Mouse (Mus musculus) liver, adult 2 months (tissue): ENCODE measurements around the gene Ccdc175. TPM values are rescaled to one million over a fixed set of nuclear protein-coding genes. Genes with fewer than 3 reads are reported as not detected.

Experiments used
- DNase-seq: peaks from one replicate; pipeline ENCODE4 v3.0.0-alpha.2; 2011; ENCODE audit warnings: low read depth, low spot score; ENCODE audit errors: extremely low read depth
- H3K27ac ChIP-seq: fragments of 200-500 bp; replicated peaks from 2 replicates; pipeline ENCODE4 v1.5.1; 2012; ENCODE audit warnings: low read depth, mild to moderate bottlenecking, control low read depth, inconsistent platforms, low read length; ENCODE audit not compliant: insufficient read depth
- H3K27me3 ChIP-seq: fragments of 200-500 bp; 2 replicates; pipeline ENCODE4 v1.6.1; 2012; ENCODE audit warnings: mild to moderate bottlenecking, moderate library complexity, low read length, inconsistent platforms; ENCODE audit not compliant: control insufficient read depth, insufficient read depth
- H3K36me3 ChIP-seq: fragments of 200-500 bp; 2 replicates; pipeline ENCODE4 v1.6.1; 2012; ENCODE audit warnings: low read length, inconsistent platforms; ENCODE audit not compliant: control insufficient read depth, insufficient read depth
- H3K4me1 ChIP-seq: fragments of 200-500 bp; 2 replicates; pipeline ENCODE4 v1.6.1; 2011; ENCODE audit warnings: low read length; ENCODE audit not compliant: control insufficient read depth, insufficient read depth
- H3K4me3 ChIP-seq: fragments of 200-500 bp; 2 replicates; pipeline ENCODE4 v1.5.1; 2011; ENCODE audit warnings: low read depth, mild to moderate bottlenecking, control low read depth, low read length, moderate library complexity; ENCODE audit not compliant: insufficient read depth
- H3K79me2 ChIP-seq: fragments of 200-500 bp; 2 replicates; pipeline ENCODE4 v1.6.1; 2012; ENCODE audit warnings: inconsistent platforms, mild to moderate bottlenecking, low read length, moderate library complexity; ENCODE audit not compliant: control insufficient read depth, insufficient read depth
- H3K9ac ChIP-seq: fragments of 200-500 bp; 2 replicates; pipeline ENCODE4 v1.6.1; 2012; ENCODE audit warnings: low read depth, mild to moderate bottlenecking, control low read depth, inconsistent platforms, low read length
- CTCF ChIP-seq: fragments of 200-500 bp; IDR thresholded peaks from 2 replicates; pipeline ENCODE4 v1.5.1; 2011; ENCODE audit warnings: low read depth, low read length, control low read depth
- POLR2A ChIP-seq: fragments of 200-500 bp; IDR thresholded peaks from 2 replicates; pipeline ENCODE4 v1.6.1; 2011; ENCODE audit warnings: low read length, control low read depth; ENCODE audit not compliant: insufficient read depth; ENCODE audit errors: extremely low read depth
- WGBS: fragments of 180-500 bp; shearing (Covaris S2); methylation state at CpG from one replicate; pipeline ENCODE4 v1.1.7; 2018; 5-methylcytosine and 5-hydroxymethylcytosine counted together
- polyA plus RNA-seq: library from polyadenylated mRNA; depleted of rRNA; stranded (reverse); fragments of >200 nt; gene quantifications from 2 replicates; pipeline ENCODE4 v1.2.3, GENCODE M21; 2012
- total RNA-seq: library from RNA; depleted of rRNA; stranded (reverse); fragments of >200 nt; gene quantifications from 2 replicates; pipeline ENCODE4 v1.2.3, GENCODE M21; 2014

Gene Ccdc175
- total and polyA plus RNA-seq, 2 experiments = not detected

- H3K4me1 ChIP-seq = peaks cover 6% of the 10 kb centered on the region; the same call in 1 of the 2 replicates
- no peak for DNase-seq
- peaks cover 27% of the 10 kb centered on the region for H3K36me3 ChIP-seq
- no peak overlapping the region for H3K4me3 ChIP-seq
- no peaks in the 10 kb centered on the region for H3K27me3 ChIP-seq
- 92% methylated on average over 4 of the region's 4 CpGs for WGBS
- TF ChIP-seq POLR2A (no peak), CTCF (no peak)
- no peak overlapping the region for H3K27ac ChIP-seq
- H3K79me2 ChIP-seq = no peaks in the 10 kb centered on the region; the same call in 1 of the 2 replicates
- no peak overlapping the region for H3K9ac ChIP-seq
These were observed 95.0 kb downstream of the Ccdc175 start for GRCm38 (mm10) chr12:72089802-72090201.

GRCm38 (mm10) chr12:72086166-72086825 is 98.5 kb downstream of the Ccdc175 start:
- WGBS = 2% methylated on average over 18 of the region's 18 CpGs
- peak overlapping the region; percentile 88 for H3K27ac ChIP-seq

GRCm38 (mm10) chr12:72085329-72086165 is 99.3 kb downstream of the Ccdc175 start, which contains the start of the genes L3hypdh and Jkamp:
Gene L3hypdh (minus strand): TSS chr12:72085439.
Gene Jkamp (plus strand): TSS chr12:72085589.
- peak; percentile 98 for DNase-seq
- under 1% methylated on average over 59 of the region's 60 CpGs for WGBS
- H3K4me1 ChIP-seq = peaks cover 8% of the 10 kb centered on the region; the same call in 1 of the 2 replicates
- H3K36me3 ChIP-seq = peaks cover 3% of the 10 kb centered on the region; the same call in 1 of the 2 replicates
- H3K9ac ChIP-seq = peak within 1 kb of the TSS; percentile 88
- peak within 1 kb of the TSS; percentile 94 for H3K27ac ChIP-seq
- no peaks in the 10 kb centered on the region for H3K27me3 ChIP-seq
- TF ChIP-seq POLR2A (no peak; the same call in 1 of the 2 replicates), CTCF (peak; percentile 6; the same call in 1 of the 2 replicates)
- no peaks in the 10 kb centered on the region; the same call in 1 of the 2 replicates for H3K79me2 ChIP-seq
- H3K4me3 ChIP-seq = peak within 1 kb of the TSS; percentile 84

More at GRCm38 (mm10) chr12:72086166-72086825, 98.5 kb downstream of the Ccdc175 start:
- Histone ChIP-seq H3K4me1 (peaks cover 8% of the 10 kb centered on the region; the same call in 1 of the 2 replicates), H3K27me3 (no peaks in the 10 kb centered on the region), H3K9ac (peak overlapping the region; percentile 77), H3K4me3 (peak overlapping the region; percentile 84), H3K79me2 (no peaks in the 10 kb centered on the region; the same call in 1 of the 2 replicates), H3K36me3 (peaks cover 5% of the 10 kb centered on the region; the same call in 1 of the 2 replicates)
- TF ChIP-seq POLR2A = 0 out of 2 replicates have a peak, but pooled peaks have one; percentile 26
- TF ChIP-seq CTCF = no peak
- no peak for DNase-seq

- Histone ChIP-seq H3K4me3 (peak overlapping the region; percentile 82), H3K36me3 (peaks cover 2% of the 10 kb centered on the region; the same call in 1 of the 2 replicates), H3K4me1 (peaks cover 8% of the 10 kb centered on the region; the same call in 1 of the 2 replicates), H3K27me3 (no peaks in the 10 kb centered on the region), H3K9ac (peak overlapping the region; percentile 88), H3K79me2 (no peaks in the 10 kb centered on the region; the same call in 1 of the 2 replicates), H3K27ac (peak overlapping the region; percentile 94)
- DNase-seq = no peak
- TF ChIP-seq CTCF = no peak
- TF ChIP-seq POLR2A = 0 out of 2 replicates have a peak, but pooled peaks have one; percentile 38
- WGBS = under 1% methylated on average over 31 of the region's 31 CpGs
These were observed 99.9 kb downstream of the Ccdc175 start for GRCm38 (mm10) chr12:72085024-72085328.

GRCm38 (mm10) chr12:72084261-72085023 is 100.4 kb downstream of the Ccdc175 start:
- H3K27me3 ChIP-seq = no peaks in the 10 kb centered on the region
- H3K4me3 ChIP-seq = peak overlapping the region; percentile 82
- WGBS = 5% methylated on average over 46 of the region's 46 CpGs
- peak; percentile 84 for DNase-seq
- TF ChIP-seq POLR2A (peak; percentile 38; the same call in 1 of the 2 replicates), CTCF (no peak)
- peak overlapping the region; percentile 88 for H3K9ac ChIP-seq
- peak overlapping the region; percentile 94 for H3K27ac ChIP-seq
- peaks cover 8% of the 10 kb centered on the region; the same call in 1 of the 2 replicates for H3K4me1 ChIP-seq
- H3K36me3 ChIP-seq = no peaks in the 10 kb centered on the region
- no peaks in the 10 kb centered on the region; the same call in 1 of the 2 replicates for H3K79me2 ChIP-seq
